Mouse (Mus musculus): ENCODE data around the gene Olfr1367. TPM values are rescaled to one million over a fixed set of nuclear protein-coding genes. Genes with fewer than 3 reads are reported as not detected.

Olfr1367 gene
- total RNA-seq (2023): not detected in 2 replicates

GRCm38 (mm10) chr13:21346610-21347009, at the start of gene Olfr1367:
TSS of gene Olfr1367 (plus strand) at chr13:21346910.

DNA sequence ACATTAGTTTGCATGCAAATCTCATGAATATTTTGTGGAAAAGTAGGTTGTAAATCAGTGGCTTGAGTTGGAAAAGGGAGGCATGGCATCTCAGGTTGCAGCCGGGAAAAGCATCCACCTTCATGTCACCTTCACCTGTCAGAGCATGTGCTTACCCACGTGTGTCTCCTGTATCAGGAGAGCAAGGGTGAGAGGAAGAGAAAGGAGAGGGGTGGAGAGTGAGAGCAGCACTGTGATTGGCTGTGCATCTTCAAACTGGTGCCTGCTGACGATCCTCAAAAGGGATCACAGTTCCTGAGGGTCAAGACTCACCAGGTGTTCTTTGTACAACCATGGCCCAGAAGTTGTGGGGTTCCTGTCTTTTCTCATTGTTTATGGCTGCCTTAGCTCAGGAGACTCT, 34.8 kb upstream of the Olfr1367 start, which contains the start of gene Gpx6:
Gene Gpx6, plus strand, starts transcription at position 200 of the 400 bp plus-strand sequence.

DNA sequence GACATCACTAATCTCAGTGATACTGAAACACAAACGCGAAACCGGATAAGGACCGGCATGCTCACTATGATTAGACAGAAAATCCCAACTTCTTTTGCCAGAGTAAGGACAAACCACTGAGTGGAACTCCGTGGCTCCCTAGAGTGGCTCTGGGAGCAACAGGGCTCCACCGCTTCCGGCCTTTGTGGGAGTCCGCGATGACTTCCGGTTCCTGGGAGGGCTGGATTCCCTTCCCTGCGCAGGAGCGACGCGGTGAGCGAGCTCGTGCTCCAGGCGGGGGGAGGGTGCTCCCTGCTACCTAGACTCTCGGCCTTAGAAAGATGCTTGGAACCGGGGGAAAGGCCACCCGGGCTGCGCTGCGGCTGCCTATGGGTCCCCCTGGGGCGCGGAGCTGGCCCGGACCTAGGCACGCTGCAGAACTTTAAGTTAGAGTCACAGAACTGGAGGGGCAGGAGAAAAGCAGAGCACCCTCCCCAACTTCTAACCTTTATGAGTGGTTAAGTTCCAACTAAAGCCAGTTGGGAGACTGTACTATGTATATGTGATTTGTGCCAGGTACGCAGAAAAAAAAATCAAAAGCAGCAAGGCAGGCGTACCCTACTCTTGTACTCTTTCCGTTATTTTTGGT, 16.0 kb downstream of the Olfr1367 start, which contains the start of gene Zscan12:
Gene Zscan12, plus strand, starts transcription at position 200 of the 628 bp plus-strand sequence.

Other genes with a start within 250 kb of the Olfr1367 start
- not detected in 2 replicates for gene Olfr1369-ps1, start 235.4 kb upstream of the Olfr1367 start, total RNA-seq (2023)
- not detected in 2 replicates for gene Olfr263, start 217.3 kb upstream of the Olfr1367 start, total RNA-seq (2023)
- not detected in 2 replicates for gene Olfr1368, start 201.0 kb upstream of the Olfr1367 start, total RNA-seq (2023)
- gene Trim27, start 167.5 kb upstream of the Olfr1367 start, total RNA-seq (2023): 35.7 and 48.7 TPM in 2 replicates
- not detected in 2 replicates for gene Gpx5, start 54.2 kb upstream of the Olfr1367 start, total RNA-seq (2023)
- not detected in 2 replicates for gene Gpx6, start 34.8 kb upstream of the Olfr1367 start, total RNA-seq (2023)
- gene Zscan12, start 15.9 kb downstream of the Olfr1367 start, total RNA-seq (2023): 1.3 and 2.0 TPM in 2 replicates
- gene Zkscan3, start 55.8 kb downstream of the Olfr1367 start, total RNA-seq (2023): 20.2 and 21.4 TPM in 2 replicates
- 0.44 TPM in 1 of 2 replicates, not detected in the other for gene Pgbd1, start 94.1 kb downstream of the Olfr1367 start, total RNA-seq (2023)
- 5.4 and 6.6 TPM in 2 replicates for gene Zscan26, start 106.8 kb downstream of the Olfr1367 start, total RNA-seq (2023)
- not detected in 2 replicates for gene Nkapl, start 121.6 kb downstream of the Olfr1367 start, total RNA-seq (2023)
- not detected in 2 replicates for gene Zkscan4, start 132.0 kb downstream of the Olfr1367 start, total RNA-seq (2023)
- not detected in 2 replicates for gene Gm10065, start 132.5 kb downstream of the Olfr1367 start, total RNA-seq (2023)
- gene AK157302, start 148.3 kb downstream of the Olfr1367 start, total RNA-seq (2023): 4.7 and 5.3 TPM in 2 replicates
- 9.1 and 10.0 TPM in 2 replicates for gene Gm11273, start 154.5 kb downstream of the Olfr1367 start, total RNA-seq (2023)
- gene Zkscan8, start 184.2 kb downstream of the Olfr1367 start, total RNA-seq (2023): 2.6 and 3.3 TPM in 2 replicates
- gene Olfr1366, start 195.9 kb downstream of the Olfr1367 start, total RNA-seq (2023): not detected in 2 replicates
- gene Olfr1535, start 213.0 kb downstream of the Olfr1367 start, total RNA-seq (2023): not detected in 2 replicates
- gene Olfr1364, start 234.8 kb downstream of the Olfr1367 start, total RNA-seq (2023): not detected in 2 replicates

Data from neutrophil, adult 65 days (primary cell).